Mouse (Mus musculus): Measurements from ENCODE around the gene Fbxo11. TPM values are rescaled to one million over a fixed set of nuclear protein-coding genes. Genes with fewer than 3 reads are reported as not detected.

Fbxo11 gene
- polyA plus RNA-seq, 1 experiment = 18.5 TPM

DNA sequence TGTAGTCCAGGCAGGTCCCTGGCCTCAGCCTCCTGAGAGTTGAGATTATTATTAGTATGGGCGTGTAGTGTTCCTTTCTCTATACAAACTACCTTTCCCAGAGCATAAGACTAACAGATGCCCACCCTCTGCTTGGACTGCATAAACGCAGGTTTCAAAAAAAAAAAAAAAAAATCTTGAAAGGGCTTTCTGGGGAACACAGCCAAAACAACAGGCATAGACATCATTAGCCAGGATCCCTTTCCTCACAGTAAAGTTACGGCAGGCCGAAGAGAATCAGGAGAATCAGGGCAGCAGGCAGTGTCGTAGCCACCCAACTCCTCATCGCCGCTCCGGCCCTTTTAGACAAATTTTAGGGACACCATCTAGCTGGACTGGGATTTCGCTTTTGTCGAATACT lies 28.7 kb upstream of the Fbxo11 start:
- TF ChIP-seq CTCF (conservative IDR thresholded peaks at IDR 0.05; ENCODE audit: insufficient read depth, insufficient read length, low read depth, low read length) (no peak), POLR2A (IDR thresholded peaks at IDR 0.05; ENCODE audit: low read depth, low read length) (no peak)

GRCm38 (mm10) chr17:88085976-88086375 lies 20.9 kb upstream of the Fbxo11 start:
- Histone ChIP-seq H3K4me3 (ENCODE audit: insufficient read depth, low read depth, low read length) (no peak overlapping the region), H3K36me3 (ENCODE audit: control insufficient read depth, insufficient read depth, low read length) (no peaks in the 10 kb centered on the region), H3K4me1 (ENCODE audit: control insufficient read depth, insufficient read depth, low read length) (no peaks in the 10 kb centered on the region), H3K27me3 (replicated peaks; ENCODE audit: control insufficient read depth, insufficient read depth, low read length) (no peaks in the 10 kb centered on the region), H3K27ac (ENCODE audit: insufficient read depth, low read depth, low read length) (no peak overlapping the region)
- WGBS = 88% methylated on average over 11 of the region's 11 CpGs
- 0 out of 2 replicates have a peak, but pooled peaks have one; percentile 3 for TF ChIP-seq CTCF (conservative IDR thresholded peaks at IDR 0.05; ENCODE audit: insufficient read depth, insufficient read length, low read depth, low read length)
- no peak for TF ChIP-seq POLR2A (IDR thresholded peaks at IDR 0.05; ENCODE audit: low read depth, low read length)
- no peak for DNase-seq

More for the DNA sequence above, 28.7 kb upstream of the Fbxo11 start:
- Histone ChIP-seq H3K27ac (ENCODE audit: insufficient read depth, low read depth, low read length) (no peak overlapping the region), H3K4me1 (ENCODE audit: control insufficient read depth, insufficient read depth, low read length) (no peaks in the 10 kb centered on the region), H3K27me3 (replicated peaks; ENCODE audit: control insufficient read depth, insufficient read depth, low read length) (no peaks in the 10 kb centered on the region), H3K4me3 (ENCODE audit: insufficient read depth, low read depth, low read length) (no peak overlapping the region), H3K36me3 (ENCODE audit: control insufficient read depth, insufficient read depth, low read length) (no peaks in the 10 kb centered on the region)
- DNase-seq = no peak
- WGBS = 88% methylated on average over 10 of the region's 10 CpGs

DNA sequence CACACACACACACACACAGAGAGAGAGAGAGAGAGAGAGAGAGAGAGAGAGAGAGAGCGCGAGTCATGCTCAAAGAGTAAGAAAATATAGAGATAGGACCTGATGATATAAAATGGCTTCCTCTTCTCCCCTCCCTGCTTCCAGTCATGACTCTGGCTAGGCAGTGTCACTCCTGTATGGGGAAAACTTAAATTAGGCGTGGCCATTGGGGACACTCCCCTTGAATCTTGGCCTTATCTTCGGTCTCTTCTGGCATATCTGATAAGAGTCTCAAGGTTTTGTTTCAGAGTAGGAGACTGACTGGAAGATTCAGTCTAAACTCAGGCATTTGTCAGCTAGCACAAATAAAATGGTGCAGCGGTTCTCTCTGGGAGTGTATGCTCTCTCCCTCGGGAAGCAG lies 16.4 kb upstream of the Fbxo11 start:
- Histone ChIP-seq H3K36me3 (ENCODE audit: control insufficient read depth, insufficient read depth, low read length) (no peaks in the 10 kb centered on the region), H3K4me3 (ENCODE audit: insufficient read depth, low read depth, low read length) (no peak overlapping the region), H3K27ac (ENCODE audit: insufficient read depth, low read depth, low read length) (no peak overlapping the region), H3K4me1 (ENCODE audit: control insufficient read depth, insufficient read depth, low read length) (no peaks in the 10 kb centered on the region), H3K27me3 (replicated peaks; ENCODE audit: control insufficient read depth, insufficient read depth, low read length) (no peaks in the 10 kb centered on the region)
- no peak for TF ChIP-seq CTCF (conservative IDR thresholded peaks at IDR 0.05; ENCODE audit: insufficient read depth, insufficient read length, low read depth, low read length)
- no peak for TF ChIP-seq POLR2A (IDR thresholded peaks at IDR 0.05; ENCODE audit: low read depth, low read length)
- DNase-seq = no peak
- 91% methylated on average over 6 of the region's 6 CpGs for WGBS

DNA sequence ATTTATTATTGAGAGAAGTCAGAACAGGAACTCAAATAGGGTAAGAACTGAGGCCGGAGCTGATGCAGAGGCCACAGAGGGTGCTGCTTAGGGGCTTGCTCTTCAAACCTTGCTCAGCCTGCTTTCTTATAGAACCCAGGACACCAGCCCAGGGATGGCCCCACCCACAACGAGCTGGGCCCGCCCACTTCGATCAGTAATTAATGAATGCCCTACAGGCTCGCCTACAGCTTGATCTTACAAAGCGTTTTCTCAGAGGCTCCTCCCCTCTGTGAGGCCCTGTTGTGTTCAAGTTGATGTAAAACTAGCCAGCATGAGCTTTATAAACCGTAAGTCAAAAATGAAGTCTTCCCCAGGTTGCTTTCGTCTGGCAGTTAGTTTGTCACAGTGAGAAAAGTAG lies 14.7 kb upstream of the Fbxo11 start:
- Histone ChIP-seq H3K4me1 (ENCODE audit: control insufficient read depth, insufficient read depth, low read length) (no peaks in the 10 kb centered on the region), H3K4me3 (ENCODE audit: insufficient read depth, low read depth, low read length) (no peak overlapping the region), H3K27ac (ENCODE audit: insufficient read depth, low read depth, low read length) (no peak overlapping the region), H3K27me3 (replicated peaks; ENCODE audit: control insufficient read depth, insufficient read depth, low read length) (no peaks in the 10 kb centered on the region), H3K36me3 (ENCODE audit: control insufficient read depth, insufficient read depth, low read length) (no peaks in the 10 kb centered on the region)
- no peak for DNase-seq
- TF ChIP-seq CTCF (conservative IDR thresholded peaks at IDR 0.05; ENCODE audit: insufficient read depth, insufficient read length, low read depth, low read length) (no peak), POLR2A (IDR thresholded peaks at IDR 0.05; ENCODE audit: low read depth, low read length) (no peak)
- 83% methylated on average over 8 of the region's 8 CpGs for WGBS

DNA sequence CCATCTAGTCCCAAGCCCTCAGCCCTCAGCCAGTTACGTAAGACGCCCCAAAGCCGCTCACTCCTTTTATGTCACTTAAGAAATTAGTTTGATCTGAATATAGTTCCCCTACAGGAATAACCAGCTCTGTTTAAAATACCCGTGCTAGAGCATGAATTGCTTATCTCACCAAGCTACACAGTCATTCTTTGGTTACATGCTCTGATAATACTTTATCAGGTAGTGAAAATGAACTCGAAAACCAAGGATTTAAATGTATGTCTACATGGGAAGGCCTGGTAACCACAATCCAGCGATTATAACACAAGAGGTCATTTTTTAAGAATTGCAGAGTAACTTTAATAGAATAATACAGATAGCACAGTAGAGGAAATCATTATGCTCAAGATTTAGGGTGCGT lies 7.0 kb upstream of the Fbxo11 start:
- H3K27me3 ChIP-seq (replicated peaks; ENCODE audit: control insufficient read depth, insufficient read depth, low read length) = no peaks in the 10 kb centered on the region
- WGBS = 87% methylated on average over 7 of the region's 7 CpGs
- TF ChIP-seq CTCF (conservative IDR thresholded peaks at IDR 0.05; ENCODE audit: insufficient read depth, insufficient read length, low read depth, low read length) (no peak), POLR2A (IDR thresholded peaks at IDR 0.05; ENCODE audit: low read depth, low read length) (no peak)
- no peaks in the 10 kb centered on the region for H3K36me3 ChIP-seq (ENCODE audit: control insufficient read depth, insufficient read depth, low read length)
- DNase-seq = no peak
- no peaks in the 10 kb centered on the region for H3K4me1 ChIP-seq (ENCODE audit: control insufficient read depth, insufficient read depth, low read length)
- no peak overlapping the region for H3K4me3 ChIP-seq (ENCODE audit: insufficient read depth, low read depth, low read length)
- no peak overlapping the region for H3K27ac ChIP-seq (ENCODE audit: insufficient read depth, low read depth, low read length)

- no peaks in the 10 kb centered on the region for H3K27me3 ChIP-seq (replicated peaks; ENCODE audit: control insufficient read depth, insufficient read depth, low read length)
- WGBS = 95% methylated on average over 7 of the region's 7 CpGs
- no peak for DNase-seq
- TF ChIP-seq POLR2A (IDR thresholded peaks at IDR 0.05; ENCODE audit: low read depth, low read length) = no peak
- no peak for TF ChIP-seq CTCF (conservative IDR thresholded peaks at IDR 0.05; ENCODE audit: insufficient read depth, insufficient read length, low read depth, low read length)
- no peak overlapping the region for H3K4me3 ChIP-seq (ENCODE audit: insufficient read depth, low read depth, low read length)
- no peaks in the 10 kb centered on the region for H3K36me3 ChIP-seq (ENCODE audit: control insufficient read depth, insufficient read depth, low read length)
- no peak overlapping the region for H3K27ac ChIP-seq (ENCODE audit: insufficient read depth, low read depth, low read length)
- H3K4me1 ChIP-seq (ENCODE audit: control insufficient read depth, insufficient read depth, low read length) = no peaks in the 10 kb centered on the region
These were observed 3.1 kb upstream of the Fbxo11 start for GRCm38 (mm10) chr17:88068024-88068719.

DNA sequence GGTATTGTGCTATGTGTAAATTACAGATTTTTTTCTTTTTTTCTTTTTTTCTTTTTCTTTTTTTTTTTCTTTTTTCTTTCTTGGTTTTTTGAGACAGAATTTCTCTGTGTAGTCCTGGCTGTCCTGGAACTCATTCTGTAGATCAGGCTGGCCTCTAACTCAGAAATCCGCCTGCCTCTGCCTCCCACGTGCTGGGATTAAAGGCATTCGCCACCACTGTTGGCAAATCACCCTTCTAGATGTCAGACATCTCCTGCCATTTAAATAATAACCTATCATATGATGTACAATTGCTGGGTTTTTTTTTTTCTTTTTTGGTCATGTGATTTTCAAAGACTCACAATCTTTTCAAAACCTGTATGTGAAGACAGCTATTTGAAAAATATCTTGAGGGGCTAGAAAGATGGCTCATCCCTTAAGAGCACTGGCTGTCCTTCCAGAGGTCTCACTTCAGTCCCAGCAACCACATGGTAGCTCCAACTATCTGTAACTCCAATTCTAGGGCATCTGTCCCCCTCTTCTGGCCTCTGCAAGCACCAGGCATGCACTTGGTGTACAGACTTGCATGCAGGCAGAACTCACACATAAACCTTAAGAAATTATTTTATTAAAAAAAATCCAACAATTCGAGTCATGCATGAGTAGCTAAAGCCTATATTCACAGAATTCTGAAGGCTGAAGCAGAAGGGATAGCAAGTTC lies 2.3 kb upstream of the Fbxo11 start:
- no peaks in the 10 kb centered on the region for H3K36me3 ChIP-seq (ENCODE audit: control insufficient read depth, insufficient read depth, low read length)
- WGBS = 77% methylated on average over 4 of the region's 4 CpGs
- H3K4me1 ChIP-seq (ENCODE audit: control insufficient read depth, insufficient read depth, low read length) = no peaks in the 10 kb centered on the region; the same call in 1 of the 2 replicates
- H3K4me3 ChIP-seq (ENCODE audit: insufficient read depth, low read depth, low read length) = no peak overlapping the region
- TF ChIP-seq CTCF (conservative IDR thresholded peaks at IDR 0.05; ENCODE audit: insufficient read depth, insufficient read length, low read depth, low read length) (peak; percentile 41), POLR2A (IDR thresholded peaks at IDR 0.05; ENCODE audit: low read depth, low read length) (no peak)
- no peak overlapping the region for H3K27ac ChIP-seq (ENCODE audit: insufficient read depth, low read depth, low read length)
- peak; percentile 17 for DNase-seq
- H3K27me3 ChIP-seq (replicated peaks; ENCODE audit: control insufficient read depth, insufficient read depth, low read length) = no peaks in the 10 kb centered on the region
